Comparison of ENCODE assay signal across 25 mouse cellular contexts in genomic region chr5:107307432-107307831, GRCm38 (mm10). TPM values are rescaled to one million over a fixed set of nuclear protein-coding genes. Genes with fewer than 3 reads are reported as not detected.
DNase-seq lines count a peak whose midpoint lies in the region; ATAC-seq lines count a peak whose summit lies in the region.
"Had no signal": no experiment of that assay in that cellular context is flagged by ENCODE, and none has a peak within 500 bp of the region (broad histone marks: within the 10 kb centered on the region; RNA-seq: fewer than 3 reads in every experiment).

No protein-coding gene starts in this region.

- H3K27ac ChIP-seq in embryonic facial prominence, embryonic 13.5 days = peak overlapping the region; percentile 60; the same call in 1 of the 2 replicates
- H3K27ac ChIP-seq: forebrain, embryonic 10.5 days; forebrain, embryonic 13.5 days; heart, adult 2 months; hindbrain, embryonic 12.5 days; hindbrain, embryonic 15.5 days had no signal

- H3K27me3 ChIP-seq in embryonic facial prominence, embryonic 13.5 days = peaks cover 3% of the 10 kb centered on the region; the same call in 1 of the 2 replicates
- H3K27me3 ChIP-seq: hindbrain, embryonic 12.5 days; hindbrain, embryonic 15.5 days had no signal

- peaks cover 46% of the 10 kb centered on the region for H3K4me1 ChIP-seq in embryonic facial prominence, embryonic 13.5 days
- H3K4me1 ChIP-seq: forebrain, embryonic 13.5 days; hindbrain, embryonic 15.5 days had no signal

- peak; percentile 57 for DNase-seq in heart, adult 11 months
- DNase-seq in heart, adult 9 months (ENCODE audit: low spot score in 2 of 2) = no peak
- DNase-seq in left cerebral cortex, adult 18-20 months (ENCODE audit: low spot score in 2 of 2) = no peak
- DNase-seq in left cerebral cortex, adult 11 months (ENCODE audit: low spot score) = no peak
- DNase-seq in lung, postnatal 36 days = no peak
- DNase-seq: adrenal gland, adult 2 months; adrenal gland, postnatal 14 days; cerebellum, adult 11 months; cerebellum, adult 2 months; cerebellum, adult 9-11 months; cerebellum, postnatal 25 days; gastrocnemius, postnatal 10 days; gastrocnemius, postnatal 36 days; heart, adult 2 months had no signal

- no peak overlapping the region for H3K4me3 ChIP-seq in embryonic facial prominence, embryonic 13.5 days
- H3K4me3 ChIP-seq: forebrain, embryonic 10.5 days; forebrain, embryonic 13.5 days; heart, adult 2 months; hindbrain, embryonic 12.5 days; hindbrain, embryonic 15.5 days had no signal

- H3K9me3 ChIP-seq in embryonic facial prominence, embryonic 13.5 days = no peaks in the 10 kb centered on the region
- H3K9me3 ChIP-seq: forebrain, embryonic 10.5 days; forebrain, embryonic 13.5 days; hindbrain, embryonic 12.5 days; hindbrain, embryonic 15.5 days had no signal

- 66% methylated on average over 4 of the region's 4 CpGs for WGBS in embryonic facial prominence, embryonic 13.5 days

- no peak for ATAC-seq in embryonic facial prominence, embryonic 13.5 days (ENCODE audit: insufficient number of reproducible peaks, insufficient read depth, low FRiP score, low TSS enrichment, low read depth)
- peak; percentile 50 for ATAC-seq in granulocyte monocyte progenitor cell, adult 5-6 weeks (replicated peaks; ENCODE audit: poor library complexity, severe bottlenecking)
- ATAC-seq: CD4-positive, CD25-positive, alpha-beta regulatory T cell, adult 4 months; forebrain, embryonic 13.5 days; forebrain, embryonic 16.5 days; intestine, postnatal 0 days had no signal

- H3K36me3 ChIP-seq in embryonic facial prominence, embryonic 13.5 days = no peaks in the 10 kb centered on the region
- H3K36me3 ChIP-seq: forebrain, embryonic 10.5 days; hindbrain, embryonic 12.5 days; hindbrain, embryonic 15.5 days had no signal

- H3K4me2 ChIP-seq in embryonic facial prominence, embryonic 13.5 days = no peak overlapping the region
- H3K4me2 ChIP-seq: forebrain, embryonic 13.5 days; heart, embryonic 11.5 days; hindbrain, embryonic 12.5 days; hindbrain, embryonic 15.5 days had no signal

- no peak overlapping the region for H3K9ac ChIP-seq in embryonic facial prominence, embryonic 13.5 days
- H3K9ac ChIP-seq: forebrain, embryonic 13.5 days; hindbrain, embryonic 12.5 days; hindbrain, embryonic 15.5 days had no signal

RNA-seq across cellular contexts. Expression of gene Tgfbr3, which starts 18.0 kb away (rescaled TPM):
- 35.8 and 35.9 TPM in 2 replicates for polyA plus RNA-seq in embryonic facial prominence, embryonic 13.5 days (2015; fragmentation: Nextera tagmentation; extraction: Ambion mirVana)
- 0.30 and 2.4 TPM in 2 replicates for total RNA-seq in granulocyte monocyte progenitor cell, adult 5-6 weeks (2014; fragmentation: Nextera tagmentation)
- 1.6 and 2.4 TPM in 2 replicates for total RNA-seq in granulocyte monocyte progenitor cell, adult 5-6 weeks (2017)
- 10 to 100 TPM; 12.2 to 13.4 TPM for total RNA-seq in left cerebral cortex, adult 18-20 months (2021)

RNA-seq across cellular contexts. Expression of gene Brdt, which starts 23.5 kb away (rescaled TPM):
- 6.6 and 6.9 TPM in 2 replicates for polyA plus RNA-seq in embryonic facial prominence, embryonic 13.5 days (2015; fragmentation: Nextera tagmentation; extraction: Ambion mirVana)
- 0.96 TPM in 1 of 2 replicates, not detected in the other for total RNA-seq in granulocyte monocyte progenitor cell, adult 5-6 weeks (2014; fragmentation: Nextera tagmentation)
- total RNA-seq in granulocyte monocyte progenitor cell, adult 5-6 weeks (2017) = 0.31 and 0.52 TPM in 2 replicates
- 10 to 100 TPM; 16.4 to 16.6 TPM for total RNA-seq in left cerebral cortex, adult 18-20 months (2021)
- total RNA-seq: common myeloid progenitor, adult 5-6 weeks had no signal

Comparison
In these comparisons a context has a peak if more than half of its experiments do, and no peak if none do; other contexts are left out.
1. RNA of gene Brdt, which starts 23.5 kb away (total RNA-seq): 16.4 to 16.6 TPM in left cerebral cortex, adult 18-20 months; 0.31 to 0.96 TPM in granulocyte monocyte progenitor cell, adult 5-6 weeks; every median in the first group is over 4 times any median in the second.